Mouse (Mus musculus): ENCODE measurements around the gene Bhlhe40.
A peak's percentile ranks its signal among the peaks of the same experiment; 100 is the strongest.

Bhlhe40 gene

DNA sequence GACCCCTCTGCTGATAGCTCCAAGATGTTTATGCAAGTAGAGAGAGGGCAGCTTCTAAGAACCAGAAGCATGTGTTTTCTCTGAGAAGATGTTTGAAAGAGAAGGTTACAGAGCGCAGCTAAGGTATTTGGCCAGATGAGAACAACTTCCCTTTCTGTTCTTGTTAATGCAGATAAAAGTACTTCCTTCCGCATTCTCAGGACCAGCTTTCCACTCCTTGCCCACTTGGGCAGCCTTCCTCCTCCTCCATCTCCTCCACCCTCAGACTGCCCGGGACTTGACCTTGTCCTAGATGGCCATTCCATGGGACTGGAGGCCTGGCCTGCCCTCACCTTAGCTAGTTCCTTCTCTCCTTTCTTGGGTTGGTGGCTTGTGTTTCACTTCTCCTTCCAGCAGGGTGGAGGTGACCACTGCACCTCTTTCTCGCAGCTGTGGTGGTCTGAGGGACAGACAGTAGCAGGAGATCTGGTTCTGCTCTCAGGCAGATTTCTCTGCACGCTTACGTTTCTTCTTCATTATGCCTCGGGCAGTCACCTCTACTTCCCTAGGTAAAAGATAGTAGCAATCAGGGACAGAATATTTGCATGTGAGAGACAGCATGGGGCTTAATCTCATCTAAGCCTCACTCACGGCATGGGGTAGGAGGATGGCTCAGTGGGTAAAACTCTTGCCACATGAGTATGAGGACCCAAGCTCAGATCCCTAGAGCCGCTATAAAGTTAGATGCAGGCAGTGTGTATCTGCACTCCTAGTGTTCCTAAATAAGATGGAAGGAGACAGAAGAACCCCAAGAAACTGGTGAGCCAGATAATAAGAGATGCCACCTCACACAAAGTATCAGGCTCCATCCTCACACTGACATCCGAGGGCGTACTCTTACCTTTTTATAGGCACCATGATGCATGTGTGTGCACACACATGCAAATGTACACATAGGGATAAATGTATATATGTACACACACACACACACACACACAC lies 35.7 kb downstream of the Bhlhe40 start:
- Histone ChIP-seq H3K27me3 (ENCODE audit: control insufficient read depth, insufficient read depth, low read length, poor library complexity, severe bottlenecking) (no peaks in the 10 kb centered on the region), H3K36me3 (ENCODE audit: control insufficient read depth, insufficient read depth, low read length, poor library complexity, severe bottlenecking) (no peaks in the 10 kb centered on the region)
- peak; percentile 79 for DNase-seq (ENCODE audit: low read depth, low spot score)

DNA sequence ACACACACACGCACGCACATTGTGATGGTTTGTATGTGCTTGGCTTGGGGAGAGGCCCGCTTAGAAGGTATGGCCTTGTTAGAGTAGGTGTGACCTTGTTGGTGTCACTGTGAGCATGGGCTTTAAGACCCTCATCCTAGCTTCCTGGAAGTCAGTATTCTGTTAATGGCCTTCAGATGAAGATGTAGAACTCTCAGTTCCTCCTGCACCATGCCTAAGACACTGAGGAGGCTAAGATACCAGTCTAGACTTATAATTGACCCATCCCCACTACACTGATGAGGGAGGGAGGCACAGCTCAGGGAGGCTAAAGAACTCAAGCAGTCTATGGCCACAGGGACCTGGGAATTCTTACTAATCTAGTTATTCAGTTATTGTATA lies 36.4 kb downstream of the Bhlhe40 start:
- H3K36me3 ChIP-seq (ENCODE audit: control insufficient read depth, insufficient read depth, low read length, poor library complexity, severe bottlenecking) = no peaks in the 10 kb centered on the region
- no peak for DNase-seq (ENCODE audit: low read depth, low spot score)
- H3K27me3 ChIP-seq (ENCODE audit: control insufficient read depth, insufficient read depth, low read length, poor library complexity, severe bottlenecking) = no peaks in the 10 kb centered on the region

DNA sequence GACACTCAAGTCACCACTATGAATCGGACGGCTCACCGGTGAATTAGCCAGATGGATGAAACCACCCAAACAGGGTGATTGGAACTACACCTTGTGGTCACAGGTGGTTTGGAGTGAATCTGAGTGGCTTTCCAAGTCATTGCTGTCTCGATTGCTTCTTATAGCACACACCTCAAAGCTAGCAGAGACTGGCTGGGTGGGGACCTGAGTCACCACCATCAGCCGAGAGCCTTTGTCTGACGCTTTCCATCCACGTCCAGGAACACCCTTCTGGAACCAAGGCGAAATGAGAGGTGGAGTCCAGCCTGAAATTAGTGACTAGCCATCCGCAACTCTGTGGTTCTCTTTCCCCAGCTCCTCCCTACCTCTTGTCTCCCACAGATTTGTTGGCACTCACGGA lies 36.9 kb downstream of the Bhlhe40 start:
- DNase-seq (ENCODE audit: low read depth, low spot score) = no peak
- Histone ChIP-seq H3K36me3 (ENCODE audit: control insufficient read depth, insufficient read depth, low read length, poor library complexity, severe bottlenecking) (no peaks in the 10 kb centered on the region), H3K27me3 (ENCODE audit: control insufficient read depth, insufficient read depth, low read length, poor library complexity, severe bottlenecking) (no peaks in the 10 kb centered on the region)

DNA sequence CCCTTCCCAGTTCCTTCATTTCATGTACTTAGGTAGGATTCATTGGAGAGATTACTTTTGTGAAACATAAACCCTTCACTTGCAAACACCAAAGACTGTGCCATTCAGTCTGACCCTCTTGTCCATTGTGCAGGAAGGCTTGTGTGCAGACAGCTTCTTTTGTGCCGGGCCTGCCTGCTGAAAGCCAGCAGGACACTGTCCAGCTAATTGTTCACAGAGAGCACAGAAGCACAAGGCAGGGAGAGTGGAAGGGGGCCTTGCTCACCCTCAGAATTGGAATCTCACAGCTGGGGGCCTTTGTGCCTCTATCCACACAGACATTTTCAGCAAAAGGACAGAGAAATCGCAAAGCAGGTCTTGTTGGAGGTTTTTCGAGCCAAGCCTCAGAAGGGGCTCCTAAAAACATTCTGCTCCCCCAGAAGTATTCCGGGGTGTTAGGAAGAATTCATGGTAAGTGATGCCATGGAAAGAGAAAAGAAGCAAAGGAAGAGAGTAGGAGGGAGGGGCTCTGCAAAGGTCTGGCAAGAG lies 38.0 kb downstream of the Bhlhe40 start:
- no peaks in the 10 kb centered on the region for H3K27me3 ChIP-seq (ENCODE audit: control insufficient read depth, insufficient read depth, low read length, poor library complexity, severe bottlenecking)
- no peaks in the 10 kb centered on the region for H3K36me3 ChIP-seq (ENCODE audit: control insufficient read depth, insufficient read depth, low read length, poor library complexity, severe bottlenecking)
- no peak for DNase-seq (ENCODE audit: low read depth, low spot score)

DNA sequence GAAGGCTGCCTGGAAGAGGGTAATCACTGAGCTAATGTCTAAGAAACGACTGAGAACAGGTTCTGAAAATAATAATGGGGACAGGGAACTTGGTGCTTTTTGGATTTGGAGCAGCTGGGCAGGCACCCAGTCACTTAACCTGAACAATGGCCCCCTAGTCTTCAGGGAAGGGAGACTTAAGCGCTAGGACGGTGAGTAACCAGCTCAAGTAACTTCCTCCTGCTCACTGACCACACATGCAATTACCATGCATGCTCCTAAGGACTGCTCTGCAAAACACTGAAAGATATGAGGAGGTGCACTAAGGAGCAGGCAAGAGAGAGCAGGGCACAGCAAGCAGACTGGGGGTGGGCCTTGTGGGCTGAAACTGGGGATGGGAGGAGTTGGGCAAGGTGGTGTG lies 39.2 kb downstream of the Bhlhe40 start:
- no peak for DNase-seq (ENCODE audit: low read depth, low spot score)
- Histone ChIP-seq H3K27me3 (ENCODE audit: control insufficient read depth, insufficient read depth, low read length, poor library complexity, severe bottlenecking) (no peaks in the 10 kb centered on the region), H3K36me3 (ENCODE audit: control insufficient read depth, insufficient read depth, low read length, poor library complexity, severe bottlenecking) (no peaks in the 10 kb centered on the region)

DNA sequence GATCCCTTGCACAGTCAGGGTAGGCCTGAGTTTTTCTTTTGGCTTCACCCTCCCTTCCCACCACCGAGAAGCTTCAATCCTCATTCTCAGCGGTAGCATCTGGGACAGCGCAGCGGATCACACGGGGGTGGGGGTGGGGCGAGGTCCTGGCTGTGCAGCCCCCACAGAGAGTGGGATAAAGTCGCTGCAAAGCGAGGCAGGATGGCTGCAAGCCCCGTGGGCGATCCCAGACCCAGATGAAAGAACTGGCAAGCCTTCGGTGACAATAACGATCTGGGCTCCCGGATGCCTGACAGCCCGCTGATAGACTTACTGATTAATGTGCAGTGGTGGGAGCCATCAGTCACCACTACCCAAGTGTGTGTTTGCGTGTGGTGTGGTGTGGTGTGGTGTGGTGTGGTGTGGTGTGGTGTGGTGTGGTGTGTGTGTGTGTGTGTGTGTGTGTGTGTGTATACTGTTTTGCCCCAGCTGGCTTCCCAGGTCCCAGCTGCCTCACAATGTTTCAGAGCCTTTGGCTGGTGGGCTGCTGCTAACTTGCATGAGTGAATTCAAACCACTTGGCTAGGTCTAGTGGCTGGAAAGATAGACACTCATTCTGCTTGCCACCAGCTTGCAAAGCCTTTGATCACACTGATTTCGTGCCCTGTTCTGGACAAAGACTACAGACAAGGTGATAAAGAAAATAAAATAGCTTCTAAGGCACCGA lies 40.4 kb downstream of the Bhlhe40 start:
- no peak for DNase-seq (ENCODE audit: low read depth, low spot score)
- Histone ChIP-seq H3K36me3 (ENCODE audit: control insufficient read depth, insufficient read depth, low read length, poor library complexity, severe bottlenecking) (no peaks in the 10 kb centered on the region), H3K27me3 (ENCODE audit: control insufficient read depth, insufficient read depth, low read length, poor library complexity, severe bottlenecking) (no peaks in the 10 kb centered on the region)

DNA sequence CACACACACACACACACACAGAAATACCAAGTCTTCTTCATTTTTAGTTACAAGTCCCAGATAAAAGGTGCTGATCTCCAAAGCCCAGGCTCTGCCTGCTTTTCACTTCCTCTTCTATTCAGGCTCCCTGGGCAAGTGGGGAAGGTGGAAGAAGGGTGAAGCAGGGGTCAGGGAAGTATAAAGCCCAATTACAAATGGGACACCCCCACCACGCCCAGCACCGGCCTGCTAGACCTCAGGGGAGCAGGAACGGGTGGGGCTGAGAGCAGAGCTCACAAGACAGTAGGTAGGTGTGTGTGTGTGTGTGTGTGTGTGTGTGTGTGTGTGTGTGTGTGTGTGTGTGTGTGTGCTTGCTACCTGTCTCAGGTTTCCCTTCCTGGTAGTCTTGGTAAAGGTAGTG lies 42.2 kb downstream of the Bhlhe40 start:
- Histone ChIP-seq H3K36me3 (ENCODE audit: control insufficient read depth, insufficient read depth, low read length, poor library complexity, severe bottlenecking) (no peaks in the 10 kb centered on the region), H3K27me3 (ENCODE audit: control insufficient read depth, insufficient read depth, low read length, poor library complexity, severe bottlenecking) (no peaks in the 10 kb centered on the region)
- DNase-seq (ENCODE audit: low read depth, low spot score) = peak; percentile 68

DNA sequence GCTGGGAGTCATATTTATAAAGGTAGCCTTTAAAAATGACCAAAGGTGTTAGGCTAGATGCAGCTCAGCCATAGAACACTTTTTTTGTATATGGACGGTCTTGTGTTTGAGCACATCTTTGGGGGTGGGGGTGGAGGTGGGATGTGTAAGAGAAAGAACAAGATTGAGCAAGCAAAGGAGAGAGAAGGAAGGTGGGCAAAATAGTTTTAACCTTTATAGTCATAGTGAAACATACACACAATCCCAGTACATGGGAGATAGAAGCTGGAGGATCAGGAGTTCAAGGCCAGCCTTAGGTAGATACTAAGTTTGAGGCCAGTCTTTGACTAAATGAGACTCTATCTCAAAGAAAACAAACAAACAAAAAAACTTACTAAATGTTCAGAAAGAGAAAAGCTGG lies 42.7 kb downstream of the Bhlhe40 start:
- no peaks in the 10 kb centered on the region for H3K36me3 ChIP-seq (ENCODE audit: control insufficient read depth, insufficient read depth, low read length, poor library complexity, severe bottlenecking)
- H3K27me3 ChIP-seq (ENCODE audit: control insufficient read depth, insufficient read depth, low read length, poor library complexity, severe bottlenecking) = no peaks in the 10 kb centered on the region
- no peak for DNase-seq (ENCODE audit: low read depth, low spot score)

DNA sequence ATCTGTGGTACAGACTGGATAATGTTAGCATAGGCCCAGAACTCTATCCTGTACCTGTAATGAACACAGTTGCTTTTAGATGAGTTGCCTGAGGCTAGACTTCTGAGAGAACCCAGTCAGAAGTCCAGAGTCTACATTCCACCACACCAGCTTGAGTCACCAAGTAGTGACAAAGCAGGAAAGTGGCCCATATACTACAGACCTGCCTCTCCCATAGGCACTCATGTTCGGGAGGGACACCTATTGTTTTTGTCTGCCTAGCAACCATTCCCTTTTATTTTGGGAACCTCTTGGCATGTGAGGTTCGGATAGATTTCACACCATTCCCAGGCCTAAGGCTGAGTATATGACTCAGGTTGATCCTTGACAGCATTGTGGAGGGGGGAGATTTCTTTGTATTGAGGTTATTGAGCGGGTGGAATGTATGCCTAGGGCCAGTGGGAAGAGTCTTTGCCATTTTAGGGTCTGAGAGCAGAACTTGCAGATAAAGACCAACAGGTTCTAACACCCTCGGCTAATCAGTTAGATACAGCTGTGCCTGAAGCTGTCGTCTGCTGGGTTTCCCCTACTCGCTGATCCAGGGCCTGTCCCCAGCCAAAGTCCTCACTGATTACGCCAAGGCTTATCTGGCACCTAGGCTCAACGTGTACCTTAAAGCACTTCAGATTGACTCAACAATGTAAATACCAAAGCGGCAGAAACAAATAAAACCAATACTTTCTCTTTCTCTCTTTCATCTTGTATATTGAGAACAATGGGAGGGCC lies 44.1 kb downstream of the Bhlhe40 start:
- no peak for DNase-seq (ENCODE audit: low read depth, low spot score)
- Histone ChIP-seq H3K27me3 (ENCODE audit: control insufficient read depth, insufficient read depth, low read length, poor library complexity, severe bottlenecking) (no peaks in the 10 kb centered on the region), H3K36me3 (ENCODE audit: control insufficient read depth, insufficient read depth, low read length, poor library complexity, severe bottlenecking) (no peaks in the 10 kb centered on the region)

DNA sequence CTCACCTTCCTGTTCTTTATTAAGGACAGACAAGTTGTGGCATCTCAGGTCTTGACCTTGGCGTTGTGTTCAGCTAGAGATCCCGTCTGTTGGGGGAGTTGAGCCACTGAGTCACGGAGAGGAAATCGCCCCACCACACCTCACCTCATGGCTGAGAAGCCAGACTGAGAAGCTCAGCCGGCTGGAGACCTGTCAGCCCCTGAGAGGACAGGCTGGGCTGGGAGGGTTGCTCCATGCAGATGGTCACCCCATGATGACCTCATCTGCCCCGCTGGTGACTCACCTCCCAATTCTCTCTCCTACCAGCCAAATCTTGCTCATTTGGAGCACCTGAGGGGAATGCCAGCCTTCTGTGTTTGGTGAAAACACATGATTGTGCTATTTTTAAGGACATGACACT lies 45.5 kb downstream of the Bhlhe40 start:
- Histone ChIP-seq H3K27me3 (ENCODE audit: control insufficient read depth, insufficient read depth, low read length, poor library complexity, severe bottlenecking) (no peaks in the 10 kb centered on the region), H3K36me3 (ENCODE audit: control insufficient read depth, insufficient read depth, low read length, poor library complexity, severe bottlenecking) (no peaks in the 10 kb centered on the region)
- DNase-seq (ENCODE audit: low read depth, low spot score) = no peak

DNA sequence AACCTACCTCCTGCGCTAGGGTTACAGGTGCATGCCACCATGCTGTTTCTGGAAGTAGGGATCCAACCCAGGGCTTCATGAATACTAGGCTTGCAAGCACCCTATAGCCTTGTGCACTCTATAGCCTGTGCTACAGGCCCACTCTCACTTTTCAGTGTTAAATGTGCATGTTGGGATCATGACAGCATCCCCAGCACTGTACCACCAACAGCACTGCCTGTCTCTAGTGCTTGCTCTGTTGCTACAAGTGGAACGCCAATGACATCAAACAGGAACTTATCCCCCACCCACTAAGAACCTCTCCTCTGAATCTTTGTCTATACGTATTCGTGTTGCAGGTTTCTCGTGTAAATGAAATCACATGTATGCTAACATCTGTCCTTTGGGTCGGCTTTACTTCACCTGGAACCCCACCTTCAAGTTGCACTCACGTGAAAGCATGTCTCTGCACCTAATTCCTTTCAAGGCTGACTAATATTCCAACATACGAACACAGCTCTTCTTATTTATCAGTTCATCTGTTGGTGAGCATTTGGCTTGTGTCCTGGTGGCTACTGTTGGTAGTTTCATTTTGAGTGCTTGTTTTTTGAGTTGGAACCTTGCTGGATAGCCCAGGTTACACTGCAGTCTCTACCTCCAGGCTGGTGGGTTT lies 46.7 kb downstream of the Bhlhe40 start:
- Histone ChIP-seq H3K36me3 (ENCODE audit: control insufficient read depth, insufficient read depth, low read length, poor library complexity, severe bottlenecking) (no peaks in the 10 kb centered on the region), H3K27me3 (ENCODE audit: control insufficient read depth, insufficient read depth, low read length, poor library complexity, severe bottlenecking) (no peaks in the 10 kb centered on the region)
- DNase-seq (ENCODE audit: low read depth, low spot score) = no peak

DNA sequence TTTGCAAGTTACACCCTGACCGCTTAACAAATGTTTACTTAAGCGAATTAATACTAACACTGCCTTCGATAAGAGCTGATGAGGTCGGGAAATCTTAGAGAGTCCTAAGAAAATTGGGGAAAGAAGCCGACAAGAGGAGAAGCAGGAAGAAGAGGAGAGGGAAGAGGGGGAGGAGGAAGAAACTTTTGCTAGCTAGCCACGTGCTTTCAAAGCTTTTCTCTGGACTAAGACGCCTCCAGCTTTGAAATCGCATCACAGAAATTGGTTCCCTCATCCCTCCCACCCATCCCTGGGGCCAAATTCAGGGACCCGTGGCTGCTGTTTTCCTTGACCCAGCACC lies 48.7 kb downstream of the Bhlhe40 start:
- no peak for DNase-seq (ENCODE audit: low read depth, low spot score)
- H3K27me3 ChIP-seq (ENCODE audit: control insufficient read depth, insufficient read depth, low read length, poor library complexity, severe bottlenecking) = no peaks in the 10 kb centered on the region
- no peaks in the 10 kb centered on the region for H3K36me3 ChIP-seq (ENCODE audit: control insufficient read depth, insufficient read depth, low read length, poor library complexity, severe bottlenecking)

DNA sequence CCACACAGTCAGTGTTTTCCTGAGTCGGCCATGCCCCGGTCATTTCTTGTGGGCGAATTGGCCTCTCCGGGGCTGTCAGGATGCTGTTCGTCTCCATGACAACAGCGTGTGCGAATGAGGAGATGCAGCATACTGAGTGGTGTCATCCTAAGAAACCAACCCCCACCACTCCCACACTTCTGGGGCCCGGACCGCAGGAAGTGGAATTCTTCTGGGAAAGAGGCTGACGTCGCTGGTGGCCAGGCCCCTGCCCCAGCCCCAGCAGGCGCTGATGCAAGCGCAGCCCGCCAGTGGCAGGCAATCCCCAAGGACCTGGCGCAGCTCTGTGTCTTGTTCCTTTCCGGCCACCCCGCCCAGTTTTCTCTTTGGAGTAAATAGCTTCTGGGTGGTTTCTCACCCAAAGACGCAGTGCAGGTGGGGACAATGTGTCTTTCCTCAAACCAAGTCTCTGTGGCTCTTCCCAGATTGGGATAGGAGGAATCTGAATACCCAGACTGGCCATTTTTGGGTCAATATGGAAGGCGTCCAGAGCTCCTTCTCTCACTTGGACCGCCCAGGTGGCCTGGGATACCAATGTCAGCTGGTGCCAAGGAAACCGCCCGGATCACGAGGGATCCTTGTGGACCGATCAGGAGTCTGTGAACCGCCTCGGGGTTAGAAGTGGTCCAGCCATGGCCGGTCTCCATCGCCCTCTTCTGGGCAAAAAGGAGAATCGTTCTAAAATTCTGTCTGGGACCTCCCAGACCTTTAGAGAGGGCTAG lies 49.2 kb downstream of the Bhlhe40 start:
- Histone ChIP-seq H3K27me3 (ENCODE audit: control insufficient read depth, insufficient read depth, low read length, poor library complexity, severe bottlenecking) (no peaks in the 10 kb centered on the region), H3K36me3 (ENCODE audit: control insufficient read depth, insufficient read depth, low read length, poor library complexity, severe bottlenecking) (no peaks in the 10 kb centered on the region)
- peak; percentile 83 for DNase-seq (ENCODE audit: low read depth, low spot score)

DNA sequence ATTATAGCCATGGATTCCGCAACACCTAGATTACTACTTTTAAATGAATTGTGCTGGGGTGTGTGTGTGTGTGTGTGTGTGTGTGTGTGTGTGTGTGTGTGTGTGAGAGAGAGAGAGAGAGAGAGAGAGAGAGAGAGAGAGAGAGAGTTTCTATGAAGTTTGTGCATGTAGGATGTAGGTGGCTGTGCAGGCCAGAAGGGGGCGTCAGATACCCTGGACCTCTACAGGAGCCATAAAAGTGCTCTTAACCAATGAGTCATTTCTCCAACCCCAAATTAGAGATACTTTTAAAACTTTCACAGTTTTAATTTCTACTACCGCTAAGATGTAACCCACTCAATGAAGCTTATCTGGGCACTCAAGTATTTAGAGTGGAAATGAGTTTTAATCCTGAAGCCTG lies 50.2 kb downstream of the Bhlhe40 start:
- no peaks in the 10 kb centered on the region for H3K36me3 ChIP-seq (ENCODE audit: control insufficient read depth, insufficient read depth, low read length, poor library complexity, severe bottlenecking)
- DNase-seq (ENCODE audit: low read depth, low spot score) = peak; percentile 74
- no peaks in the 10 kb centered on the region for H3K27me3 ChIP-seq (ENCODE audit: control insufficient read depth, insufficient read depth, low read length, poor library complexity, severe bottlenecking)
